Mouse (Mus musculus) left cerebral cortex, adult 18-20 months (tissue): ENCODE results near the gene Kcnh3. TPM values are rescaled to one million over a fixed set of nuclear protein-coding genes. Genes with fewer than 3 reads are reported as not detected.
A peak's percentile ranks its signal among the peaks of the same experiment; 100 is the strongest.
"Not testable (repeated sequence)": the region's sequence is repeated elsewhere in the genome, so short reads cannot be mapped to it uniquely, and the experiment has no call there.

Experiments used
- DNase-seq, 2 experiments: peaks; one replicate each; pipeline ENCODE4 v3.0.0; 2021 to 2022; ENCODE audit warnings: low spot score in 2 of 2, mixed read lengths in 1 of 2
- total RNA-seq, 2 experiments: library from RNA; stranded (reverse); gene quantifications; 2 replicates each; pipeline ENCODE4 v1.2.3; 2021

Kcnh3 gene
- total RNA-seq, 2 experiments from 2014 or later, result 160 to 178 TPM

GRCm38 (mm10) chr15:99238006-99238405, 13.3 kb downstream of the Kcnh3 start:
- no peak for DNase-seq

GRCm38 (mm10) chr15:99240129-99240528, 15.5 kb downstream of the Kcnh3 start:
- DNase-seq, result no peak

GRCm38 (mm10) chr15:99241249-99241648, 16.6 kb downstream of the Kcnh3 start:
- no peak for DNase-seq

- DNase-seq, result no peak
These were observed 17.4 kb downstream of the Kcnh3 start for GRCm38 (mm10) chr15:99242045-99242444.

GRCm38 (mm10) chr15:99246736-99247135, 22.1 kb downstream of the Kcnh3 start:
- DNase-seq, result not testable (repeated sequence)

GRCm38 (mm10) chr15:99248972-99249371, 24.3 kb downstream of the Kcnh3 start:
- peak; percentile 82 to 90 for DNase-seq

GRCm38 (mm10) chr15:99249938-99250337, 25.3 kb downstream of the Kcnh3 start:
- DNase-seq, result no peak

GRCm38 (mm10) chr15:99251111-99251510, 26.4 kb downstream of the Kcnh3 start:
- DNase-seq, result not testable (repeated sequence)

GRCm38 (mm10) chr15:99251626-99252380, 27.1 kb downstream of the Kcnh3 start, which contains the start of gene Mcrs1:
TSS of gene Mcrs1 (minus strand) at chr15:99251961.
- peak; percentile 96 to 97 for DNase-seq

GRCm38 (mm10) chr15:99252381-99253174, 27.9 kb downstream of the Kcnh3 start:
- no peak for DNase-seq

GRCm38 (mm10) chr15:99253175-99253479, 28.5 kb downstream of the Kcnh3 start:
- not testable (repeated sequence) for DNase-seq

- DNase-seq, result no peak
These were observed 29.1 kb downstream of the Kcnh3 start for GRCm38 (mm10) chr15:99253772-99254171.

GRCm38 (mm10) chr15:99254477-99255005, 29.9 kb downstream of the Kcnh3 start:
- DNase-seq, result no peak

GRCm38 (mm10) chr15:99255241-99255749, 30.6 kb downstream of the Kcnh3 start:
- no peak for DNase-seq

- no peak for DNase-seq
These were observed 34.6 kb downstream of the Kcnh3 start for GRCm38 (mm10) chr15:99259167-99259729.

GRCm38 (mm10) chr15:99259730-99260252, 35.1 kb downstream of the Kcnh3 start:
- peak; percentile 43 to 57 for DNase-seq

GRCm38 (mm10) chr15:99262702-99263101, 38.0 kb downstream of the Kcnh3 start:
- DNase-seq, result no peak

- DNase-seq, result no peak
These were observed 39.7 kb downstream of the Kcnh3 start for GRCm38 (mm10) chr15:99264363-99264762.

- DNase-seq, result peak; percentile 65 to 70
These were observed 41.0 kb downstream of the Kcnh3 start for GRCm38 (mm10) chr15:99265679-99266078.

GRCm38 (mm10) chr15:99276095-99276494, 51.4 kb downstream of the Kcnh3 start:
- no peak for DNase-seq

- no peak for DNase-seq
These were observed 53.6 kb downstream of the Kcnh3 start for GRCm38 (mm10) chr15:99278271-99278670.
